Mouse (Mus musculus): ENCODE measurements around the gene Kctd13. TPM values are rescaled to one million over a fixed set of nuclear protein-coding genes. Genes with fewer than 3 reads are reported as not detected.

The Kctd13 gene
- polyA plus RNA-seq, 1 experiment from 2014 or later, result 15.1 TPM

DNA sequence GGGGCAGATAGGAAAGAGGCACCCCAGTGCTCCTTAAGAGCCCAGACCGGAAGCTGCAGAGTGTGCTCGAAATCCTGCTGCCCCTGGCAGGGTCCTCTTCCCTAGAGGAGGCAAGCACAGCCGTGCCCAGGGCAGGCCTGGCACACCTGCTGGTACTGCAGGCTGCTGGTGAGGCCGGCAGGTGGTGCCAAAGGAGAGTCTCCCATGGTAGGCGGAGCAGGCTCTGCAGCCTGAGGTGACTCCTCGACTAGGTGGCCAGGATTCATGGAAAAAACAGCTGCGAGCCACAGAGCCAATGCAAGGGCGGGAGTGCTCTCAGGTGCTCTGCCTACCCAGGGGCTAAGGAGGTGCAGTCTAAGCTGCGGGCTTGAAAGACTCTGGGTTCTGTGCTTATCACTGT lies 57.6 kb downstream of the Kctd13 start:
- peak; percentile 16 for DNase-seq (ENCODE audit: low spot score)
- no peak overlapping the region for H3K27ac ChIP-seq (replicated peaks; ENCODE audit: low read depth, low read length)
- H3K4me1 ChIP-seq (ENCODE audit: control insufficient read depth, insufficient read depth, low read length), result no peaks in the 10 kb centered on the region
- H3K4me2 ChIP-seq (ENCODE audit: low read depth, low read length), result no peak overlapping the region
- no peak for ATAC-seq (replicated peaks; ENCODE audit: insufficient number of reproducible peaks, low FRiP score, low TSS enrichment, low read depth)
- no peaks in the 10 kb centered on the region for H3K27me3 ChIP-seq (ENCODE audit: control insufficient read depth, insufficient read depth, low read length)
- H3K36me3 ChIP-seq (replicated peaks; ENCODE audit: control insufficient read depth, insufficient read depth, low read depth, low read length), result no peaks in the 10 kb centered on the region
- WGBS, result 41% methylated on average over 9 of the region's 9 CpGs
- H3K9ac ChIP-seq (replicated peaks; ENCODE audit: low read length), result no peak overlapping the region
- H3K9me3 ChIP-seq (replicated peaks; ENCODE audit: control insufficient read depth, low read length), result no peaks in the 10 kb centered on the region
- no peak overlapping the region for H3K4me3 ChIP-seq (ENCODE audit: low read depth, low read length)

DNA sequence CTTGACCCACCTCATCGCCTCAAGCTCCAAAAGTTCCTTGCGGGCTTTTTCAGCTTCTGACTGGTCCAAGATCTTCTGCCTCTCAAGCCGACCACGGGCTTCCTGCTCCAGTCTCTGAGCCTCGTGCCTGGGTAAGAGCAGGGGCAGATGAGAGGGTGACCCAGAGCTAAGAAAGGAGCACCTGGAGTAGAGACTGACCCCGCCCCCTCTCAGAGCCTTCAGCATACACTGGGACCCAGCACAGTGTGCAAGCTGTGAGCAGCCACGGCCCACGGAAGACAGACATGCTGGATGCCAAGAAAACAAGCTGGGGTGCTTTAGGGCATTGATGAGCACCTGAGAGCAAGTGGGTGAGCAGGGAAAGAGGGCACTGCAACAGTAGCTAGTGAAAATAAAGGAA lies 60.1 kb downstream of the Kctd13 start:
- 72% methylated on average over 8 of the region's 8 CpGs for WGBS
- ATAC-seq (replicated peaks; ENCODE audit: insufficient number of reproducible peaks, low FRiP score, low TSS enrichment, low read depth) (no peak), DNase-seq (ENCODE audit: low spot score) (no peak)
- Histone ChIP-seq H3K9me3 (replicated peaks; ENCODE audit: control insufficient read depth, low read length) (no peaks in the 10 kb centered on the region), H3K9ac (replicated peaks; ENCODE audit: low read length) (0 out of 2 replicates have a peak overlapping the region, but pooled peaks have one; percentile 6), H3K4me1 (ENCODE audit: control insufficient read depth, insufficient read depth, low read length) (no peaks in the 10 kb centered on the region), H3K27ac (replicated peaks; ENCODE audit: low read depth, low read length) (no peak overlapping the region), H3K36me3 (replicated peaks; ENCODE audit: control insufficient read depth, insufficient read depth, low read depth, low read length) (no peaks in the 10 kb centered on the region), H3K4me2 (ENCODE audit: low read depth, low read length) (no peak overlapping the region), H3K4me3 (ENCODE audit: low read depth, low read length) (no peak overlapping the region), H3K27me3 (ENCODE audit: control insufficient read depth, insufficient read depth, low read length) (no peaks in the 10 kb centered on the region)

Other genes with a start within 250 kb of the Kctd13 start
- gene Bola2, start 233.5 kb upstream of the Kctd13 start, polyA plus RNA-seq (2014; fragmentation: Nextera tagmentation; extraction: Ambion mirVana), result 143 and 147 TPM in 2 replicates
- gene Slx1b, start 233.1 kb upstream of the Kctd13 start, polyA plus RNA-seq (2014; fragmentation: Nextera tagmentation; extraction: Ambion mirVana), result 10.0 and 10.4 TPM in 2 replicates
- gene Coro1a, start 221.1 kb upstream of the Kctd13 start, polyA plus RNA-seq (2014; fragmentation: Nextera tagmentation; extraction: Ambion mirVana), result 37.5 and 42.5 TPM in 2 replicates
- 37.1 and 44.9 TPM in 2 replicates for gene Mapk3, start 169.3 kb upstream of the Kctd13 start, polyA plus RNA-seq (2014; fragmentation: Nextera tagmentation; extraction: Ambion mirVana)
- 0.60 and 1.3 TPM in 2 replicates for gene Gdpd3, start 162.5 kb upstream of the Kctd13 start, polyA plus RNA-seq (2014; fragmentation: Nextera tagmentation; extraction: Ambion mirVana)
- gene Ypel3, start 151.9 kb upstream of the Kctd13 start, polyA plus RNA-seq (2014; fragmentation: Nextera tagmentation; extraction: Ambion mirVana), result 89.1 and 109 TPM in 2 replicates
- gene Tbx6, start 147.4 kb upstream of the Kctd13 start, polyA plus RNA-seq (2014; fragmentation: Nextera tagmentation; extraction: Ambion mirVana), result 0.18 and 0.27 TPM in 2 replicates
- gene Ppp4c, start 136.4 kb upstream of the Kctd13 start, polyA plus RNA-seq (2014; fragmentation: Nextera tagmentation; extraction: Ambion mirVana), result 374 and 401 TPM in 2 replicates
- gene Fam57b, start 131.2 kb upstream of the Kctd13 start, polyA plus RNA-seq (2014; fragmentation: Nextera tagmentation; extraction: Ambion mirVana), result 2.4 and 2.5 TPM in 2 replicates
- gene 4930451I11Rik, start 97.2 kb upstream of the Kctd13 start, polyA plus RNA-seq (2014; fragmentation: Nextera tagmentation; extraction: Ambion mirVana), result not detected in 2 replicates
- gene Doc2a, start 81.5 kb upstream of the Kctd13 start, polyA plus RNA-seq (2014; fragmentation: Nextera tagmentation; extraction: Ambion mirVana), result 1.5 and 1.7 TPM in 2 replicates
- gene Hirip3, start 66.9 kb upstream of the Kctd13 start, polyA plus RNA-seq (2014; fragmentation: Nextera tagmentation; extraction: Ambion mirVana), result 18.8 and 23.4 TPM in 2 replicates
- 100 and 101 TPM in 2 replicates for gene Ino80e, start 66.5 kb upstream of the Kctd13 start, polyA plus RNA-seq (2014; fragmentation: Nextera tagmentation; extraction: Ambion mirVana)
- gene Taok2, start 44.2 kb upstream of the Kctd13 start, polyA plus RNA-seq (2014; fragmentation: Nextera tagmentation; extraction: Ambion mirVana), result 21.6 and 23.6 TPM in 2 replicates
- 15.8 and 18.4 TPM in 2 replicates for gene Tmem219, start 6.0 kb upstream of the Kctd13 start, polyA plus RNA-seq (2014; fragmentation: Nextera tagmentation; extraction: Ambion mirVana)
- 0.60 TPM in 2 replicates for gene Asphd1, start 20.7 kb downstream of the Kctd13 start, polyA plus RNA-seq (2014; fragmentation: Nextera tagmentation; extraction: Ambion mirVana)
- gene Sez6l2, start 21.7 kb downstream of the Kctd13 start, polyA plus RNA-seq (2014; fragmentation: Nextera tagmentation; extraction: Ambion mirVana), result 1.2 and 3.2 TPM in 2 replicates
- gene Cdipt, start 47.0 kb downstream of the Kctd13 start, polyA plus RNA-seq (2014; fragmentation: Nextera tagmentation; extraction: Ambion mirVana), result 64.3 and 71.6 TPM in 2 replicates
- 1.0 and 2.0 TPM in 2 replicates for gene Cdiptos, start 47.2 kb downstream of the Kctd13 start, polyA plus RNA-seq (2014; fragmentation: Nextera tagmentation; extraction: Ambion mirVana)
- 2.6 and 3.0 TPM in 2 replicates for gene Mvp, start 85.7 kb downstream of the Kctd13 start, polyA plus RNA-seq (2014; fragmentation: Nextera tagmentation; extraction: Ambion mirVana)
- 0.32 and 0.53 TPM in 2 replicates for gene Pagr1b, start 87.6 kb downstream of the Kctd13 start, polyA plus RNA-seq (2014; fragmentation: Nextera tagmentation; extraction: Ambion mirVana)
- 53.4 and 75.3 TPM in 2 replicates for gene Pagr1a, start 88.5 kb downstream of the Kctd13 start, polyA plus RNA-seq (2014; fragmentation: Nextera tagmentation; extraction: Ambion mirVana)
- gene Gm42742, start 92.2 kb downstream of the Kctd13 start, polyA plus RNA-seq (2014; fragmentation: Nextera tagmentation; extraction: Ambion mirVana), result 52.7 and 56.0 TPM in 2 replicates
- 7.6 and 7.7 TPM in 2 replicates for gene Prrt2, start 92.3 kb downstream of the Kctd13 start, polyA plus RNA-seq (2014; fragmentation: Nextera tagmentation; extraction: Ambion mirVana)
- gene Maz, start 98.2 kb downstream of the Kctd13 start, polyA plus RNA-seq (2014; fragmentation: Nextera tagmentation; extraction: Ambion mirVana), result 63.1 and 66.4 TPM in 2 replicates
- gene Kif22, start 113.6 kb downstream of the Kctd13 start, polyA plus RNA-seq (2014; fragmentation: Nextera tagmentation; extraction: Ambion mirVana), result 192 and 199 TPM in 2 replicates
- gene Zg16, start 158.4 kb downstream of the Kctd13 start, polyA plus RNA-seq (2014; fragmentation: Nextera tagmentation; extraction: Ambion mirVana), result not detected in 2 replicates
- 1.0 and 1.1 TPM in 2 replicates for gene AI467606, start 162.5 kb downstream of the Kctd13 start, polyA plus RNA-seq (2014; fragmentation: Nextera tagmentation; extraction: Ambion mirVana)
- gene Qprt, start 193.3 kb downstream of the Kctd13 start, polyA plus RNA-seq (2014; fragmentation: Nextera tagmentation; extraction: Ambion mirVana), result 2.5 and 3.0 TPM in 2 replicates
- not detected in 2 replicates for gene Spn, start 208.9 kb downstream of the Kctd13 start, polyA plus RNA-seq (2014; fragmentation: Nextera tagmentation; extraction: Ambion mirVana)